Mouse (Mus musculus) olfactory bulb, adult 2 months (tissue): ENCODE data around the gene Cspg4.

Experiments used
- CTCF ChIP-seq: fragments of 200-500 bp; IDR thresholded peaks from 2 replicates; pipeline ENCODE4 v1.5.1; 2012; ENCODE audit warnings: low read depth, mild to moderate bottlenecking, low read length, moderate library complexity; ENCODE audit not compliant: insufficient read depth
- POLR2A ChIP-seq: fragments of 200-500 bp; IDR thresholded peaks from 2 replicates; pipeline ENCODE4 v1.6.1; 2012; ENCODE audit warnings: mild to moderate bottlenecking, low read depth, low read length, moderate library complexity; ENCODE audit not compliant: insufficient read depth

DNA sequence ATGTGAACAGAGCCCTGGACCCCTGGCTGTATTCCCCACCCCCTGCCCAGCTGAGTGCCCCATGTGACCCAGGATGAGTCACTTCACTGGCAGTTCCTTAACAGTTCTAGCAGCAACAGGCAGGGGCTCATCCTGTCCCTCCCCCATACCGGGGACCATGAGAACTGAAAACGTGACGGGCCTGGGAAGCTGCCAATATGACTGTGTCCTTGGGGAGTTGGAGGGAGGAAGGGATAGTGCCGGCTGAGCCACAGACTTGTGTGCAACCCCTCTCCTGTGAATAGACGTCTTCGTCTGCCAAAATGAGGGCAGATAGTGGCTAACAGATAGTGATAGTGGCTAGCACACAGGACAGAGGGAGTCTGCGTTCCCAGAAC, 59.8 kb downstream of the Cspg4 start:
- TF ChIP-seq POLR2A (no peak), CTCF (no peak)
